Mouse (Mus musculus) T-helper 2 cell (primary cell): ENCODE data around the gene Rnf145.

ENCODE experiments used
- in situ Hi-C: fragments of 300-600 bp; cut with MboI, MseI; formaldehyde crosslinking; loops from one replicate; pipeline ENCODE4 v1.15.1; 2025; ENCODE audit warnings: high pct_unique_total_duplicates

Rnf145 gene

DNA sequence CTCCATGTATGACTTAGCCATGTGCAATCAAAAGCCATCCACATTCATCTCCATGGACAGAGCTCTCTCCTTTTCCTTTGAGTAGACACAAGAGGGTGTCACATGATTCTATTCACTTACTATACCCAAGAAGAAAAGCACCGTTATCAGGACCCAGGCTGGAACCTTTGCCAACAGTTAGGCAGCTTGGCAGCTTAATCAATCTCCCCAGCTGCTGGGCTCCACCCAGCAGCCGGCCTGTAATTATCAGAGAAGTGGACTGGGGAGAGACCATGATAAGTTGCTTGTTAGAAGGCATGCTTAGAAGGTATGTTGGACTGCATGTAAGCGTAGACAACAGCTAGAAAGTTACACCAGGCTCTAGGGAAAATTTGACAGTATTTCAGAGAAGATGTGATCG is 9.9 kb upstream of the Rnf145 start:
- in situ Hi-C loops: loop anchor here (10.0 kb wide), 1 partner anchor 1134 kb away; no protein-coding TSS in a partner anchor

DNA sequence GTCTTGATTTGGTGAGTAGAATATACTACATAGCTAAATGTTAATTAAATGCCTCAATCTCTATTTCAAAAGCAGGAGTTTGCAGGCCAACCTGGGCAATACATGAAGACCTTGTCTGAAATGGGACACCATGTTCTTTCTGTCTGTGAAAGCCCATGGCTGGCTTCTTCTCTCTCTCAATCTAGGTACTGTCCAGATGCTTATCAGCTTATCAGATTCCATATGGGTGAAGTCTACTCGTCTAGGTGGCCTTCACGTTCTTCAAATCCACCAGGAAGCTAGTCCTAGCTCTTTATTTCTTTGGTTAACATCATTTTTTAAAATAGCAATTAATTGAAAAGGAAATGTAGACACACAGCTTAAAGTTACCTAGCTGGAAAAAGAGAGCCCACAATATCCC is 8.9 kb upstream of the Rnf145 start:
- in situ Hi-C loops: loop anchor here (5.0 to 10.0 kb wide), 2 partner anchors 38 to 1135 kb away; partner anchors contain the start of gene Ublcp1

DNA sequence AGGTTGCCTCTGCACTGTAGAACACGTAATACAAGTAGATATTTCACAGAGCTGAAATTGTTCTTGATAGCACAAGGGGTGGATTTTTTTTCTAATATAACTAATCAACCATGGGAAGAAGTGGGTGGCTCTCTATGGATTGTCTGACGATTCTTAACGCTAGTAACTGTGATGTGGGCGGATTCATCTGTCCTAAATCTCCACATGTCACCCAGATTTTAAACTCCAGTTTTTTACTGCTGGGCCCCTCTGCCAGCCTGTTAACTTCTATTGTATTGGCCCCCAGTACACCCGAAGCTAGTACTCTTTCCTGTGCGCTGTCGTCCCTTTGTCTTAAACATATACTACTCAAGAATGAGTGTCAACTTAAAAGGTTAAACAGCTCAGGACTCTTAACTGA is 8.4 kb upstream of the Rnf145 start:
- in situ Hi-C loops: loop anchor here (5.0 kb wide), 1 partner anchor 38 kb away; the partner anchor contains the start of gene Ublcp1

DNA sequence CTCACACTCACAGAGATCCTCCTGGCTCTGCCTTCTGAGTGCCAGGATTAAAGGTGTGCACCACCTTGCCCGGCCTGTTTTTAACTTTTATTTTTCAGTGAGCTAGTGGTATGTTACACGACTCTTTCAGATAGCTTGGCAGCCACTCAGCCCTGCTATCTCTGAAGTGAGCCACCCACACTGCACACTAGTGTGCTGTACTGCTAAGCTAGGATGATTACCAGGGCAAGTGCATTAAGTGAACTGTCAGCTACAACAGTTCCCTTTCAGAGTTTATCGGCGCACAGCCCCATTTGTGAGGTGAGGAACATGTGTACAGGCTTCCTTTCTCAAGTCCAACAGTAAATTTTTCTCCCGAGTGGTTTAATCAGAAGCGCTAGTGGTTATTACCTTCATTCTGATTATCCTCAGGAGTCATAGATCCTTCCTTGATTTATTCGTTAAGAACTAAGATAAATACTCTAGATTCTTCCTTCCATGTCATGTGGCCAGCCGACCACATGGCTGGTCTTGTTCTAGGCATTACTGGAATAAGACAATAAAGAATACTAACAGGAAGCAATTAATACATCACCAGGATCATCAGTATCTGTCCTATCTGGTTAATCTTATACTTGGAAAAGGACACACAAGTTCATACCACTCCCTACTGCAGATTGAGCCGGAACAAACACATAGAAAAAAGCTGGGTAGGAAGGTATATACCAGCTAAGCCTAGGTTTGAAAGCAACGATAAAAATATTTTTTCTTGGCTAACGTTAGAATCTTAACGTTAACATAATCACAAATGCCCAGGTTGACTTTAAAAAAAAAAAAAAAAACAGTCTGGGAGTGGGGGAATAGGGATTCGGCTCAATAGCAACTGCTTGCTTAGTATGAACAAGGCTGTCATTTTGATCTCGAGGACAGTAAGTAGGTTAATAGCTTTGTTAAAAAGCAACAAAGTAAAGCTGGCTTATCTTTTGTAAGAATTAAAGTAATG is 6.4 kb upstream of the Rnf145 start:
- in situ Hi-C loops: loop anchor here (5.0 kb wide), 1 partner anchor 40 kb away; the partner anchor contains the start of gene Ublcp1

- in situ Hi-C loops: loop anchor here (5.0 kb wide), 1 partner anchor 41 kb away; the partner anchor contains the start of gene Ublcp1
Measured at GRCm38 (mm10) chr11:44513026-44513422, 5.7 kb upstream of the Rnf145 start.

DNA sequence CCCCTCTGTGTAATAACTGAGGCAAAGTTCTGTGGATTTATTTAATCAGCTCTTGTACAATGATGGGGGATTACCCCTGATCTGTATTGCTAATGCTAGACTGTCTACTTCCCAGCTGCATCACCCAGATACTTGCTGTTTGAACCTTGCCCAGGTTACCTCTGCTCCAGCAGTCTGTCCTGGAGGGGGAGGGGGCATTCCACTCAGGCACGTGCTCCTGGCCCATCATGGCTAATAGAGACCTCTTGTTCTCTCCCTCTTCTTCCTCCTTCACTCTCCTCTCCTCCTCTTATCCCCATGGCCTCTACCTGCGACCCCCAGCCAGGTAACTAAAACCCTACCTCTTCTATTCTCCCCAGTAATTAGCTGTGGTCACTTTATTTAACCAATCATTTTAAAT is 4.1 kb upstream of the Rnf145 start:
- in situ Hi-C loops: loop anchor here (5.0 kb wide), 1 partner anchor 42 kb away; the partner anchor contains the start of gene Ublcp1

- in situ Hi-C loops: no loop called here
Measured at GRCm38 (mm10) chr11:44516362-44516761, 2.4 kb upstream of the Rnf145 start.

- in situ Hi-C loops: no loop called here
Measured at GRCm38 (mm10) chr11:44517561-44518280, 1.0 kb upstream of the Rnf145 start.

DNA sequence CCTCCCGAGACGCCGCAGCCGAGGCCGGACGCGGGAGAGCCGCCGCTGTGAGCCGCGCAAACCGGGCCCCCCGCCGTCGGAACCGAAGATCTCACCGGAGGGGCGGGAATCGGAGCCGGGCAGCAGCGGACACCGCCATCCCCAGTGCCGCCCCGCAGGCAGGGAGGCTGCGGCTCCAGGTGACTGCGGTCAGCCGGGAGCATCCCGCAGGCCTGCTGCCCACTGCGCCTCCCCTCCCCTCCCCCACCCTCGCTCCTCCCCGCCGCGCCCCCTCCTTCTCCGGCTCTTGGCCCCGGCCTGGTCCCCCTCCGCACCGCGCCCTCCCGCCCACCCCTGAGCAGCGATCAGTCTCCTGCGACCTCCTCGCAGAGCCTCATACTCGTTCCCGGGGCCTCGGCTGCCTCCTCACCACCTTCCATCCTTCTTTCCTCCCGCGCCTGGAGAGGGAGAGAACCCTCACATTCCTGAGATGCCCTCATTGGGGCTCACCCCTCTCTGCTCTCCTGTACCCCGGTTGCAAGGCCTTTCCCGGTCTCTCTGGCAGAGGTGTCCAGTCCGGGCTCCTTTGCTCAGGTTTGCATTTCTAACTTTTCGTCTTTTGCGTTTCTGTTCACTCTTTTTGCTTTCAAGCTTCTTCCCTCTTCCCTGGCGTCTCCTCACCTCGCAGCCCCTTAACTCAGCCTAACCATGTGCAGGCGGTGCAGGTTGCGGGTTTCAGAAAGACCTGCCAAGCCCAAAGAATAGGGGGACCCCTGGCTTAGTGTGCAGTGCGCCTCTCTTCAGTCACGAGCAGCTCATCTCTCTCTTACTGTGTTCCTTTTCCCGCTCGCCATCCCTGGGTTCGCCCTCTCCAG is 559 bp downstream of the Rnf145 start:
- in situ Hi-C loops: no loop called here

- in situ Hi-C loops: no loop called here
Measured at GRCm38 (mm10) chr11:44519950-44520761, 1.4 kb downstream of the Rnf145 start.

GRCm38 (mm10) chr11:44522594-44522993 is 3.8 kb downstream of the Rnf145 start:
- in situ Hi-C loops: no loop called here

GRCm38 (mm10) chr11:44525765-44526164 is 7.0 kb downstream of the Rnf145 start:
- in situ Hi-C loops: no loop called here

- in situ Hi-C loops: no loop called here
Measured at GRCm38 (mm10) chr11:44526654-44527263, 8.0 kb downstream of the Rnf145 start.

DNA sequence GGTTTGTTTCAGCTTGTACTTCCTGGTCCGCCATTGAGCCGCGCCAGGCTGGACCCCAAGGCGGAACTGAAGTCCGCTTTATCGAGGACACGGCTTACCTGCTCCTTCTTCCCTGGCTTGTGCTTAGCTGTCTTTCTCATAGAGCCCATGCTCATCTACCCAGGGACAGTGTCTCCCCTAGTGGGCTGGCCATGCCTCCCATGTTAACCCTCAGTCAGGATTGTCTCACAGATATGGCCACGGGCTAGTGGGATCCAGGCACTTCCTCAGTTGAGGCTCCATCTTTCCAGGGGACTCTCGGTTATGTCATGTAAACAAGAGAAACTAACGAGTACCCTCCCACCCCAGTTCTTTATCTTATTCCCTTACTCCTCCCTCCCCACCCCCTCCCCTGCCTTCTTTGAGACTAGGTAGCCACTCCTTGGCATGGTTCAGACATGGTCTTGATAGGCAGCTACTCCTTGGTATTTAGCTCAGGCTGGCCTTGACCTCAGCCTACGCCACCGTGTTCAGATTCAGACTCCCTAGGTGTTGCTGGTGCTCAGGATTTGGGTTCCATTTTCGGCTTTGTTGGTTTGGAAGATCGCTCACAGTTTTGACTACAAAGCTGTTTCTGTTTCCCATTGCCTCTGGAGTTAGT is 9.9 kb downstream of the Rnf145 start:
- in situ Hi-C loops: no loop called here

GRCm38 (mm10) chr11:44529200-44529599 is 10.4 kb downstream of the Rnf145 start:
- in situ Hi-C loops: no loop called here

- in situ Hi-C loops: no loop called here
Measured at GRCm38 (mm10) chr11:44529716-44530115, 11.0 kb downstream of the Rnf145 start.

GRCm38 (mm10) chr11:44530382-44530781 is 11.6 kb downstream of the Rnf145 start:
- in situ Hi-C loops: no loop called here

- in situ Hi-C loops: no loop called here
Measured at GRCm38 (mm10) chr11:44530867-44531266, 12.1 kb downstream of the Rnf145 start.

DNA sequence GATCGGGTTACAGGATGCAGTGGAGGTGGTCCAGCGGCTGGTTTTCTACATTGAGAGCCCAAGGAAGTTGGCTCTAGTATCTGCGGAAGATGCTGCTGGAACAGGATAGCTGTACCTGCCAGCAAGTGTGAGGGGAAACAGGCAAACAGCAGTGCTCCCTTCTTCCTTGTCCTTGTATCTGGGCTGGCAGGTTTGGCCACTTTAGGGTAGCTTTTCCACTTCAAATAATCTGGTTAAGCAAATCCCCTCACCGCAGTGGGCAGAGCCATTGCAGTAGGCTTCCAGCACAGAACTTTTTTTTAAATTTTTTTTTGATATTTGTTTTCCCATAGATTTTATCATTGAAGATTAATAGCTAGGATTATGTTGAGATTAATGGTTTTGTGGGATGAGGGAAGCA is 12.9 kb downstream of the Rnf145 start:
- in situ Hi-C loops: no loop called here
